Mouse (Mus musculus): Measurements from ENCODE around the gene Zfp286. TPM values are rescaled to one million over a fixed set of nuclear protein-coding genes. Genes with fewer than 3 reads are reported as not detected.

Zfp286 gene
- total RNA-seq, 2 experiments from 2014 or later: 2.4 to 7.5 TPM

DNA sequence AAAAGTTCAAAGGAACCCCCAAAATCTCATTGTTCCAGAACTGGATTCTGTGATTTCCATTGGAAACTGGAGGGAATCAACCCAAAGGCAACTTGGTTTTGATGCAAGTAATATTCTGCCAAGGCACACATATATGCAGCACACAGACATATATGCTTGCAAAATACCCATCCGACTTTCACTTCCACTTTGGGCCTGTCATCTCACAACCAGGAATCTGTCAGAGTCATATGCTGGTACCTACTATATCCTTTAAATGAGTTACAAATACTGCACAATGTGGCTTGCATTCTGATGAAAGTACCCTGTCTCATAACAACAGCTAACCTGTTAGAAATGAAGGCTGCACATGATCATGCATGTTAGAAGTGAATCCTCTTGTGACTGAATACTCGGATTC lies 18.7 kb upstream of the Zfp286 start:
- ATAC-seq (replicated peaks; ENCODE audit: poor library complexity, severe bottlenecking): peak; percentile 87

DNA sequence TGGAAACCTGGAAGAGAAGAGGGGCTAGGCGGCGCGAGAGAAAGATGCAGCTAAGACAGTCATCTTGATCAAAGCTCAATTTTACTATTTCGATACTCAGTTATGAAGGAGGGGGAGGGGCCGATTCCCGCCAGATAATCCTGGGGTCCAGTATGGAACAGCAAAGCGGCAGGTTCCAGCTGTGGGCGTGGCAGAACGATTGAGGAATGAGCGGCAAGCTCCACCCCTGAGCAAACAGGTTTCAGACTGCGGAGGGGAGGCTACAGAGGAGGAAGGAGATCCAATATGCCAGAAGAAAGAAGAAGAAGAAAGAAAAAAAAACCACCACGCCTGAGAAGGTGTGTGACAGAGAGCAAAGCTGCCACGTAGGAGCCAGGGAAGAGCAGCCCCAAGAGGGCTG lies 14.9 kb upstream of the Zfp286 start:
- no peak for ATAC-seq (replicated peaks; ENCODE audit: poor library complexity, severe bottlenecking)

DNA sequence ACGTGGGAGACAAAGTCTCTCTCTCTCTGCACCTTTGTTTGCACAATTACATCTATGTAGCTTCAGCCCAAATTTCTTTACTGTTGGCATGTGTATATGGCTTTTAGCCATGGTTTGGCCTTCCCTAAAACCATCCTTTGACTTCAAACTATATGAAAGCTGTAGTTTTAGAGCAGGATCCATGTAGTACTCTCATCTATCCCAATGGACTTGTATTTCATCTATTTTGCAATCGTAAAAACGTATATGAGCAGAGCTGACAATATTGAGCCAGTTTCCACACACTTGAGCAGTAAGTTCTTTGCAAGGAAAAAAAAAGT lies 315 bp upstream of the Zfp286 start:
- no peak; the same call in 1 of the 2 replicates for ATAC-seq (replicated peaks; ENCODE audit: poor library complexity, severe bottlenecking)

DNA sequence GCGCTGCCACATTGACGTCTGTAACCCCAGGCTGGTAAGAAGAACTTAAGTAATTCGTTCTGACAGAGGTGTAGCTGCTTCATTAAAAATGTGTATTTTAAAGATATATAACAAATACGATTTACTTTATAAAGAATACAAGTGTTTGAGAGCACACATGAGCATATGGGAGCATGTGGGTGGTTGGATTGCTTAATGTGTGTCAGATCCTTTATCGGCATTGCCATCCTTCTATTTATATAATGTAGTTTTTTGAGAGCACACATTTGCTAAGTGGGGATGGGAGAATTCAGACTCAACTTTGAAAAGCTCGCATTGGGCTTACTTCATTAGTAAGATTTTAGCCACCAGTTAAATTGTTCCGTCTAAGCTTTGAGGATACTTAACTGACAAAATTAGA lies 12.8 kb downstream of the Zfp286 start:
- no peak for ATAC-seq (replicated peaks; ENCODE audit: poor library complexity, severe bottlenecking)

DNA sequence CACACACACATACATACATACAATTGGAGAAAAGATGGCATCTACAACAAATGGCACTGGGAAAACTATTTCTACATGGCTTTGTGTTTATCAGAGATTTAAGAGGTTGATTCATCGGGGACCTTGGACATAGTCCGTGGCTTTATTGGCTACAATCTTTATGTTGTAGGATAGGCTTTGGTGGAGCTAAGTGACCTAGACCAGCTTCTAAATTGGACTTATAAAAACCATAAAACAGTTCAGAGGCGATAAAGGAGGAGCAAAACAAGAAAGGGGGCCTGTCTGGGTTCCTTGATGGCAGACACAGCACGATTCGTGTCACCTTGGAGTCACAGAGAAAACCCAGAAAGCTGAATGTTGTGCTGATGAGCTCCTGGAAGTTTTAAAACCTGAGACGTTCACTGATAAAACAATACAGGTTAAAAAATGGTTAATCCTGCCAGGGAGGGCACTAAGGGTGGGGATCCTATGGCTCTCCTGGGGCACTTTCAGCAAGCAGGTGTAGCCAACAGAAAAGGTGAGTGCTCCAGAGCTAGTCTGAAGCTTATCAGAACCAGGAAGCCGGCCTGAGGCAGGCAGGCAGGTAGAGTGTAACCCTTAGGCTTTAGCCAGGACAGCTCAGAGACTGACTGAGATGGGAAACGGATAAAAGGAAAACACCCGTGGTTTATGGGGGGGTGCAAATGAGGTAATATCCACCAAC lies 28.4 kb downstream of the Zfp286 start:
- ATAC-seq (replicated peaks; ENCODE audit: poor library complexity, severe bottlenecking): no peak

DNA sequence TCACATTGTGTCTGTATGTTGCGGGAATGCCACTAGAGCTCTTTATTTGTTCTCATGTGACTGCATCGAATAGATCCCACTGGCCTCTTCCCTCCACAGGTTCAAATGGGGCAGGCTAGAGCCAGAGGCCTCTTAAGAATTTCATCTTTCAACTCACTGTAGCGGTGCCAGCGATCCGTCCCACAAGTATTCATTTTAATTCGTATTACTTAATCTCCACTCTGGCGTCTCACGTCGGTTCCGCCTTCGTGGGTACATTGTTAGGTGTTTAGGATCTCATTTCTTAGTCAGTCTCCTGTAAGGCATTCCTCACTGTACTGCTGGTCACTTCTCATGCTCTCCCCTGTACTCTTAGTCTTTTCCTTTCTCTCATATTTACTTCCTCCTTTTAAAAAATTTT lies 30.8 kb downstream of the Zfp286 start:
- ATAC-seq (replicated peaks; ENCODE audit: poor library complexity, severe bottlenecking): no peak

DNA sequence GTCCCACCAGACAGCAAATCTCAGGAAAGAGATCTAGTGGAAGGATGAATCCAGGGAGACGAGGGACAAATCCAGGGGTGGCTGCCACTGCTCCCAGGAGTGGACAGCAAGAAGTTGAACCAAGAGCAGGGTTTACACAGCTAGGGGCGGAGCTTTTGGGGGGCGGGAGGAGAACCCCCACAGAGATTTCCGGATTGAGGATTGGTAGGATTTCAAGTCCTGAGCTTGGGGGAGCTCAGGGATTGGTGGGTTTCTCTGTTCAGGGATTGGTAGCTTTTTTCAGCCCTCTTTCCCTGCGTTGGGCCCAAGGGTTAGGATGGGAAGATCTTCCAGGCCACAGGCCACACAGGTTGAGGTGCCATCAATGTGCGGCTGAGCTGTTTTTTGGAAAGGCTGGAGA lies 31.4 kb downstream of the Zfp286 start:
- ATAC-seq (replicated peaks; ENCODE audit: poor library complexity, severe bottlenecking): no peak

DNA sequence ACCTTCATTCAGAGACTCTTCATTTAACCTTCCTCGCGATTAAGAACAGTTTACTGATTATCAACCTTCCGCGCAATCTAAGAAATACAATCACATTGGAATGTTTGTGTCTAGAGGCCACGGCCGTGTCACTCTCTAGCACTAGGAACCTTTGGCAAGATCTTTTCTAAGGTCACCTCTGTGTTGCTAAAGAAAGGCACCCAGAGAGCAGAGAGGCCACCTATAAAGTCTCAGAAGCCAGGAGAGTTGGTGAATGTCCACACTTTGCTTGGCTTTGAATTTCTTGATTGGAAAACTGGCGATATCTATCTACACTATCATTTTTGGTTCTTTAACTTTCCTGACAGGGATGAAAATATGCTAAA lies 32.1 kb downstream of the Zfp286 start:
- no peak for ATAC-seq (replicated peaks; ENCODE audit: poor library complexity, severe bottlenecking)

DNA sequence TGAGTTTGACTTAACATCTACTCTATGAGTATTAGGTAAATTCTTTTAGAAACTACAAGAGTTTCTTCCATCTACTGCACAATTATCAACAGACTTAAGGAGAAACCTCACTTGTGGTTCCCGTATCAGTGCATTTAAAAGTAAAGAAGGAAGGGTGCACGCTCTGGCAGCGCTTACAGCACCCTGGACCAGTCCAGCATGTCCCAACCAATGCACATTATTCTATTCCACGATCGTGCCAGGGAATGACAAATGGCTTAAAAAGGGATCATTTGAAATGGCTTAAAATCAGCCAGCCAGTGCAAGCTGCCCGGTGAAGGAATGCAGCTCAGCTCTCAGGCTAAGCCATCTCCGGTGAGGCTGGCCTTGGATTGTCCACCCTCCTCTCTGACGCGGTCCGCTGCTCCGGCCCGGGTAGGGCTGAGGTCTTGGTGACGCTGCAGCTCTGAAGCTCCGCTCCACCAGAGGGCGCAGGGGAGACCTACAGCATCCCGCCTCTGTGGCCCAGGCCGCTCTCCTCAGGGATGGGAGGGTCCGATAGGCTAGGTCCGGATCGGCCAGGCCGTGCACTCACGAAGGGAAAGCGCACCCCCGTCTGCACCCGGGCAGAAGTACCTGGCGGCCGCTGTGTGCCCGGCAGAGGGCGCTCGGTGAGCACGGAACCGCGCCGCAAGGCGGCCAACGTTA lies 32.7 kb downstream of the Zfp286 start:
- peak; percentile 99 for ATAC-seq (replicated peaks; ENCODE audit: poor library complexity, severe bottlenecking)

DNA sequence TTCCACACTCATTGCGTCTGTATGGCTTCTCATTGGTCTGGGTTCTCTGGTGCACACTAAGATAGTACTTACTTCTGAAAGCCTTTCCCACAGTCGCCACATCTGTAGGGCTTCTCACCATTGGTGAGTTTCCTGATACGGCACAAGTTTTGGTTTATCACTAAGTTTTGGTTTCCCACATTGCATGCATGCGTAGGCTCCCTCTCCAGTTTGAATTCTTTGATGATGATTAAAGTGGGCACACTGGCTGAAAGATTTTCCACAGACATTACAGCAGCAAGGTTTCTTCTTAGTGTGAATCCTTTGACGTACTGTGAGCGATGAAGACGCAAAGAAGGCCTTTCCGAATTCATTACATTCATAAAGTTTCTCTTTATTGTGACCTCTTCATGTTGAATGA lies 36.5 kb downstream of the Zfp286 start, which contains the start of gene Gm10428:
Gm10428 (plus strand) TSS at position 321 of the 400 bp plus-strand sequence.
- ATAC-seq (replicated peaks; ENCODE audit: poor library complexity, severe bottlenecking): no peak

DNA sequence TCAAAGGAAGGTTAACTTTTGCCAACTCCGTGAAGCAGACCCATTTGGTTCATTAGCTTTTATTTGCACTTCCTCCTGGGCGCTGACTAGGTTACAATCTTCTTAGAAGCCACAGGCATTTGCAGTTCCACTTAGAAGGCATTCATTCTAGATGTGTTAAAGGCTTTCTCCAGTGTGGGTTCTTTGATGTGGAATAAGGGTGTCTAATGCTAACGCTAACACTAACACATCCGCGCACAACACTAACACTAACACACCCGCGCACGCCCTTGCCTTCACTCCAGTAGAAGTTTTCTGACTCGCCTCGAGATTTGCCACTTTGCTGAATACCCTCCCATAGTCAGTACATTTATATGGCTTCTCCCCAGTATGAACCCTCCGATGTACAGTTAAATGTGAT lies 37.1 kb downstream of the Zfp286 start:
- no peak for ATAC-seq (replicated peaks; ENCODE audit: poor library complexity, severe bottlenecking)

DNA sequence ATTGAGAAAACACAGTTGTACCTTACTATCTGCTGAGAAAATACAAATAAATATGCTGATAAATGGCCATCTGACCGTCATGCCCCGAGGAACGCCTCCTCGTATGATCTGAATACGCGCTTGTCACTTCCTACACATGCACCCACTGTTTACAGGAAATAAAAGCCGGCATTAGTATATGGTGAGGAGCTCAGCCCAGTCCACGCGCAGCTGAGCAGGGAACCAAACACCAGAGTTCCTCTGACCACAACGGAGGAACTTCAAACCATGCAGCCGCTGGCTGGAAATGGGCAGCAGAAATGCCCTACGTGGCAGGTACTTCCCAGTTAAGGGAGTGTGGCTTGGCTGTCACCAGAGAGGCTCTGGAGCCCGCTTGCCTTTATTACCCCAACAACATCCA lies 39.8 kb downstream of the Zfp286 start:
- ATAC-seq (replicated peaks; ENCODE audit: poor library complexity, severe bottlenecking): peak; percentile 78

DNA sequence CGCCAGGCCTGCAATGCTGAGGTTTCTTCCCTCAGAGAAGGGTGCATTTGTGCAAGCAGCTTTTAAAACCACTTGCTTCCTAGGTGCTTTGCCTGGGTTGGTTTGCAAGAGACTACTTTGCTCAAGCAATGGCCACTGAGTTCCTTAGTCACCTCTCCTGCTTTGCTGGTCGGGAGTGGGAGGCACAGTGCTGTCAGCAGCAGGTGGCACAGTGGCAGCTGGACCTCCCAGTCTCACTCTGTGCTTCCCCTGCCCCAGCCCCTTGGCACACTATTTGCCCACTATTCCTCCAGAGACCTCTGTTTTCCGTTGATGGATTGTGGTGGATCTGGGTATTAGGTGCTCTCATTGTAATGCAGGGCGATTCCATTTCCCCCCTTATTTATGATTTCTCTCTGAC lies 41.2 kb downstream of the Zfp286 start:
- no peak for ATAC-seq (replicated peaks; ENCODE audit: poor library complexity, severe bottlenecking)

DNA sequence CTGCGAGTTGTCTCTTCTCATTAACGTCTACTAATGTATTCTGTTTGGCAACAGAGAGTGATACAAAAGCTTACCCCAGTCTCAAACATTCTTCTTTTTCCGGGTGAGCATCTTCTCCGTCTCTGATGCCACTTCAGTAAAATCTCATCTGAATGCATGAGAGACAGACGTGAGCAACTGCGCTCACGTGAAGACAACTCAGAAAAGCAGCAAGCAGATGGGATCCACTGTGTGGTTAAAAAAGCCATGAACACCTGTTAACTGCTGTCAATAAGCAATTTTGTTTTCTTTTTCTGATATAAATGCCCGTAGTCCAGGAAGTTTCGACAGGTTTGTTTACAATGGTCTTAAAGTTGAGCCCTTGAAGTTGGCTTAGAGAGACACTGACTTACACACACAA lies 42.0 kb downstream of the Zfp286 start:
- ATAC-seq (replicated peaks; ENCODE audit: poor library complexity, severe bottlenecking): no peak

DNA sequence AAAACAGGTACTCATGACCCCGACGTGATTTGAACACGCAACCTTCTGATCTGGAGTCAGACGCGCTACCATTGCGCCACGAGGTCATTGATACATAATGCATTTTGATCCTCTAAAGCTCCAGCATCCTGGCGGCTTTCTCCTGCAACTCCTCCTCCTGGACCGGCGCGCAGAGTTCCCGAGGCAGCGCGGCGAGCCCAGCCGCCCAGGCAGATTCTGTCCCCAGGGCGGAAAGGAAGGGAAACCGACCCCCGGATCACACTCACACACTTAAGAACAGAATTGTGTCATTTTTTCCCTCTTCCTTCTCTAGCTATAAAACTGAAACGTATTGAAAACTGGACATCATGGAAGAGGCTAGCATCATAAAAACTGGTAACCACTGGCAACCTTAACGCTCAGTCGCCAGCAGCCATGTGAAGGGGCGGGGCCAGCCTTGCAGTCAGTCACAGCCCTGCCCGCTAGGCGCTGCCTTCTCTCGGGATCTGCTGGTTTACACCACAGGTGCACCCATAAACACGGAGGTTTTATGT lies 43.2 kb downstream of the Zfp286 start:
- peak; percentile 57 for ATAC-seq (replicated peaks; ENCODE audit: poor library complexity, severe bottlenecking)

DNA sequence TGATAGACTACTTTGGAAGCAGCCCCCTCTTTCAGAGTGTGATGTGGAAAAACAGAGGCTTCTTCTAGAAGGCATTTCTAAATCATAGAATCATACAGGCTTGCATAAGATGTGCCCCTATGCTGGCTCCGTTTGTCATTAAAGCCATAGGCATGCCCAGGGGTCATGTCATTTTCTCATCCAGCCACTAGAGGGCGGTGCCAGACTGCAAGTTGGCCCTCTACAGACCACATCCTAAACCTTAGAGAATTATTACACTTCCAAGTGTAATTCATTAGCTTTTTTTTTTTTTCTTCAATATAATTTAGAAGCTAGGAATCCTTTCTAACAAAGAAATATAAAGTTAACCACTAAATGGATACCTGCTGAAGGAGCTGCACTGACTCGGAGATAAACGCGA lies 45.2 kb downstream of the Zfp286 start:
- ATAC-seq (replicated peaks; ENCODE audit: poor library complexity, severe bottlenecking): peak; percentile 80

DNA sequence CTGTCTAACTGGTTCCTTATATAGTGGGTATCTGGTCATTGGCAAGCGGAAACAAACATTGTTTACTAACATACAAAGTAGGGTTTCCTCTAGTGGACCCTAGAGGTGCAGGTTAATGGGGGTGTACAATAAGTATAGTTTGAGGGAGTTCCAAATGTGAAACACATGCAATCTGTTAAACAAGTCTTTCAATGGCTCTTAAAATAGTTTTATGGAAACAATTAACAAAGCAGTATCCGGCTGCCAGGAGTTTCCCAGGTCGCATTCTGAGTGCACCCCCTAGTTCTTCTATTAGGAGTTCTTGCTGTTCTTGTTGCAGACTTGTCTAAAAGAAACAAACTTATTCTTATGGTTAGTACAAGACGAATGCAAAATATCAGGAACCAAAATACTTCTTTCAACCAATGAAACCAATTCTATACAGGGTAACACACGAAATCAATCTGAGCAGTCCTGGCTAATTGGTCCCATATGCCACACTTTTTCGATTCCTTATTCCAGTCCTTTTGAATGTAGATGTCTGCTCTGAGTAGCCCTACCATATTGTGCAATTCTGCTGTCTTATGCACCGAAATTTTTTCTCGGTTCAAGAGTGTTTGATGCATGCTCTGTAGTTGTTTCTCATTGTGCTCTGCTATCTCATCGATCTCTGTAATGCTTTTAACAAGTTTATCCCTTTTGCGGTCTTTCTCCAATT lies 46.9 kb downstream of the Zfp286 start:
- ATAC-seq (replicated peaks; ENCODE audit: poor library complexity, severe bottlenecking): no peak

DNA sequence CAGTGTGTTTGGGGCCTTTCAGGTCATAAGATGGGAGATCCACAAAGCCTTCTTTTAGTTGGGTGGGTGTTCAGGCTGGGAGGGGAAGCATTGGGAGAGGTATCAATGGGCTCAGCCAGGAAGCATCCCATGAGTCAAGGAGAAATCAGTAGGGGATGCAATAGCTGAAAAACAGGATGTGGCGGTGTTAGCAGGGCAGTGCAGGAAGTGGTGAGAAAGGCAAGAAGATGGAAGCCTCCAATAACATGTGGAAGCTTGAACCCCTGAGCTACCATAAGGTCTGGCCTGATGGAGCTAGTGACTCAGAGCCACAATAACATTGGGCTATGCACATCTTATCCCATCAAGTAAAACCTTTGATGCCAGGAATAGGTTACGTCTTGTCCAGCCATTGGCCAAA lies 48.1 kb downstream of the Zfp286 start:
- peak; percentile 70 for ATAC-seq (replicated peaks; ENCODE audit: poor library complexity, severe bottlenecking)

DNA sequence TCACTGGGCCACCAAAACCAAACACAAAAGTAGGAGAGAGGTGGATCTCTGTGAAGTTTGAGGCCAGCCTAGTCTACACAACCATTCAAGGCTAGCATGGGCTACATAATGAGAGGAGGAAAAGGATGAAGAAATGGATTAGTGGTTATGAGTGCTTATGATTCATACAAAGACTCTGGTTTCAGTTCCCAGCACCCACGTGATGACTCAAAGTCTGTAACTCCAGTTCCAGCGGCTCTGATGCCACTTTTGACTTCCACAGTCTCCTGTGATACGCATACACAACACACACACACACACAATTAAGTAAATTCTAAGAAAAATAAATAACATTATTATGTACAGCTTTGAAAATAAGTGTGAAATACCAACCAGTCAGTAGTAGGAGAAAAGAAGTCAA lies 56.6 kb downstream of the Zfp286 start:
- ATAC-seq (replicated peaks; ENCODE audit: poor library complexity, severe bottlenecking): peak; percentile 43

DNA sequence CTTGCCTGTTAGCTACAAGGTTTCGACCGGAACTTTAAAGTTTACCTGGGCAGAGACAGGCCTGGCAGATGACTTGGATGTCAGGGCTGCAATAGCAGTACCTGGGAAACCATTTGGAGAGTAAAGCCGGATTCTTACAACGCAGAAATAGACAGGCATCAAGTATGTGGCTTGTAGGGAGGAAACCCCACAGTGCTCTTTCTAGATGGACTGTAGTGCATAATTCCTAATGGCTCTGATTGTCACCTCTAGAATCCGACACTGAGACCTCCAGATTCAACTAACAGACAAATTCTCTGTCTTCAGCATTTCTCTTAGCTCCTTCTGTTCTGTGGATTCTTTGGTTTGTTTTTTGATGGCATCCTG lies 57.3 kb downstream of the Zfp286 start:
- ATAC-seq (replicated peaks; ENCODE audit: poor library complexity, severe bottlenecking): no peak

DNA sequence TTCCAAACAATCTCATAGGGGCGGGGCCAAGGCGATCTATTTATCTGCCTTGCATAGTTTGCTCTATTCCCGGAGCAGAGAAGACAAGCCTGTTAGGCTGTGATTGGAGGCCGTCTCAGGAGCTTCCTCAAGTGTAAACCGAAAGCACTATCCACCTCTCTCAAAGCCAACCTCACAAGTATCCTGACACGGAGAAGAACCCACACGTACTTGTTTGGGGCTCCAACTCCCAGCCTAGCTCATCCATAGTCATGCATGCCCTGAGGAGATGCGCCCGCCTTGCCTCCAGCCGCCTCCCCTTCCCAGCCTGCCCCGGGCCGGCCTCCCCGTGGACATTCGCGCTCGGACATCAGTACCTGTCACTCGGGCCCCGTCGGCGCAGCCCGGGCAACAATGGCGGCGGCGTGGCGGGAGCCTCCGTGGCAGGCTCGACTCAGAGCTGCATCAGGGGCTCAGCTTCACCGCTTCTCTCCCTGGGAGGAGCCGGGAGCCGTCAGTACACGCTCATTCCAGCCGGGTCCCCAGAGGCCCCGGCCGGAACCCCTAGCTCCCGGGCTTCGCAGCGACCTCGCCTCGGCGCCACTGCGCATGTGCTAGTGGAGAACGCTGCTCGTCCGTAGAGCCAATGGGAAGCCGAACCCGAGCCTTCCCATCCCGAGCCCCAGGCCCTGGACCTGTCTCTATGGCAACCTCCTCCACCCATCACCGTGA lies 57.8 kb downstream of the Zfp286 start, which contains the start of gene Zfp287:
Zfp287 (minus strand) TSS at position 595 of the 711 bp plus-strand sequence.
- peak; percentile 90 for ATAC-seq (replicated peaks; ENCODE audit: poor library complexity, severe bottlenecking)
